Mouse (Mus musculus): ENCODE measurements around the gene Ankrd63.

Ankrd63 gene

DNA sequence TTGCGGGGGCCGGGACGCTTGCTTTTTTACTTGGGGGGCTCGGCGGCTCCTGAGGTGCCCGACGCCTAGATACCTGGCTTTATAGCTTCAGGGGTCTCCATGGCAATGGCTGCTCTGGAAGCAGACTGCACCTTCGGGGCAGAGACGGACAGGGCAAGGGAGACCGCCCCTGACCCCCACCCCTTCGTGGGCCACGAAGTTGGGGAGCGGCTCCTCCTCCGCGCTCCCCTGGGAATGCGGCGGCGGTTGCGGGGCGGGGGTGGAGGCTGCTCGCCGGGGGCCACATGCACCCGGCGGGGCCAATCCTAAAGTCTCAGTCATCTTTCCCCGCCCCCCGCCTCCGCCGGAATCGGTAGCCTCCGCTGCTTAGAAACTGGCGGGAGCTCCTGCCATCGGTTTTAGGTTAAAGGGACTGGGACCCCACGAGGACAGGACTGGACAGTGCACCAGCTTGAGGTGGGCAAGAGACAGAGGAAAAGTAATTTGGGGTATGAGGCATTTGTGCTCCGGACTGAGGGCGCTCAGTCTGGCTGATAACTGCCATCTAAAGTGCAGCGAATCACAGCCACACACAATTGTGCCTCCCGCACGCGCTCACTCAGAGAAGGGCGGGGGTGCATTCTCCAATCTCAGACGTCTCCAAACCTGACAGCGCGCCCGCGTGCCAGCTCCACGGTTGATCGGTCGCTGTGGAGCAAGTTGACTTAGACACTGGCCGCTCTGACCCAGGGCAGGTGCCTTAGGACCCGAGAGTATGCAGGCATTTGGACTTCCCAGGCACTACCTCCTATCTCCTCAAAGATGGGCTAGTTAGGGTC lies at the start of gene Ankrd63:
TSS of gene Ankrd63 (minus strand) at position 51 of the 818 bp plus-strand sequence.
- DNase-seq (ENCODE audit: extremely low spot score, low spot score): peak; percentile 49

DNA sequence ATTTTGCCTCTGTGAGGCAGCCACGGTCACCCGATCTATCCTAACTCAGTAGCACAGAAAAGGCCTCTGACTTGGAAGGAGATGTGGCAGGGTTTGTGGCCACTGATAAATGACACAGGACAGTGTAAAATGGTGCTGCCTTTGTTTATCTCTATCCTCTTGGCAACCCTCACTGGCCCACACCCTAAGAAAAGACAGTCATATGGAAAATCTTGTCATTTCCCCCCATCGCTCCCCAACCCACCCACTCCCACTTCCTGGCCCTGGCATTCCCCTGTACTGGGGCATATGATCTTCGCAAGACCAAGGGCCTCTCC lies 49.0 kb upstream of the Ankrd63 start:
- no peak for DNase-seq (ENCODE audit: extremely low spot score, low spot score)

DNA sequence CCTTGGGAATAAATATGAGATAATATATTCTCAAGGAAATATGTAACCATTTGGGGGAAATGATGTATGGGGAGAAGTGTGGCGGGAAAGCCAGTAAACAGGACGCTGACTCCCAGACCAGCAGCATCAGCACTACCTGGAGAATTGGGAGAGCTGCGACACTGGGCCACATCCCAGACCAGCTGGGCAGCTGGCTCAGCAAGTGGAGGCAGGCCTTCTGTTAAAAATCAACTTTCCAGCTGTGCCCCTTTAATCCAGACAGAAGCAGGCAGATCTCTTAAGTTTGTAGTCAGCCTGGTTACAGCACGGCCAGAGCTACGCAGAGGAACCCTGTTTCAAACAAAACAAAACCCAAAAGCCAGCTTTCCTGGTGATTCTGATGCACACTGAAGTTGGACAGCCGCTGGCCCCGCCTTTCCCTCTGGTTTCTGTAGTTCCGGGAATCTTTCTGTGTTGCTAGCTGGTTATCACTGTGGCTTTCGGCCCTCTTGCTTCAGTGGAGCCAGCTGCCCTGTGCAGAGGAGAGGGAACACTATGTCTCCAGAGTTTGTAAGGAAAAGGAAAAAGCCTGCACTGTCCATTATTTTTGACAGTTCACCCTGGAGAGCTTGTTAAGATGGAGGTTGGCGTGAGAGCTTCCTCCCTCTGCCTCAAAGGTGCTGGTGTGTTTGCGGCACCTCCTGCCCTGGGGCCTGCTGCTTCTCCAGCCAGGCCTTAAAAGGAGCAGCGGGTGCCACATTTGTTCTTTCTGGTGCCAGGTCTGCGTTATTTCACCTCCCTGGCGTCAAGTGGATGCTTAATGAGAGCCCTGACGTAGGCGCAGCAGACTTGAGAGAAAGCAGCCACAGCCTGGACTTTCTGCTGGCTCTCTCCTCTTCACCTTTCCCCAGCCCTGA lies 48.4 kb upstream of the Ankrd63 start:
- no peak for DNase-seq (ENCODE audit: extremely low spot score, low spot score)

DNA sequence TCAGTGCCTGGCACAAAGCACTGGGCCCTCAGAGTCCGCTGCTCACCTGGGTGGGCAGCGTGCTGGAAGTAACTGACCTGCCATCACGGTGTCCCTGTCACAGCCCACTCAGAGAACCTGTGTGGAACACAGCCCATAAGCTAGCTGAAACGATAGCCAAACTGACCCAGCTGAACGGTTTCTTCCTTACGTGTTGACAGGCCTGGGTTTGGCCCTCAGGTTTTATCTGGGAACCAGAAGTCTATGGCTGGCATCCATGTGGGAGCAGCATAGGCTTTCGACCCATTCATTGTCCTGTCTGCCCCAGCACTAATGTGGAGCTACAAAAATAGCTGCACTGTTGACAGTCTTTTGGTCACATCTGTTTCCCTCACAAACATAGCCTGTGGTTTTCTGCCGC lies 46.7 kb upstream of the Ankrd63 start:
- DNase-seq (ENCODE audit: extremely low spot score, low spot score): no peak

DNA sequence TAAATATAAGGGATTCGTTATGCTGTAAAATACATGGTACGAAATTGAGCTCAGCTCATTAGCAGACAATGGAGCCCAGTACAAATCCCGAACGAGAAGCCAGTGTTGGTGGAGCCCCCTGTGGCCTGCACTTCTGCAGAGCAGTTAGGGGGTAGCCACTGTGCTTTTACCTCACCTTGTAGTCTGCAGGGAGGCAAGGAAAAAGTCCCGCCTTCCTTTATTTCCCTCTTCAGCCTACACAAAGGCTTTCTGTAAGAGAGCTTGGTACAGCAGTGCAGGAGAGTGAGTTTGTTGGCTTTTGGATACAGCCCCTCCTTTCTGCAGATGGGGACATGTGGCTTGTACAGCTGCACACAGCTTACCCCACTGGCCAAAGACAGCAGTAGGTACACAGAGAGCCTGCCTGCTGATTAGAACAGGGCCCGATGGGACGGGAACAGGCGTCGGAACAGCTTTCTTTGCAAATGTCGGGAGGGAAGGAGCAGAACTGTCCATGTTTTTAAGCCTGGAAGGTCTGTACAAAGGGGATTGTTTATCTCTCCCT lies 45.6 kb upstream of the Ankrd63 start:
- no peak for DNase-seq (ENCODE audit: extremely low spot score, low spot score)

DNA sequence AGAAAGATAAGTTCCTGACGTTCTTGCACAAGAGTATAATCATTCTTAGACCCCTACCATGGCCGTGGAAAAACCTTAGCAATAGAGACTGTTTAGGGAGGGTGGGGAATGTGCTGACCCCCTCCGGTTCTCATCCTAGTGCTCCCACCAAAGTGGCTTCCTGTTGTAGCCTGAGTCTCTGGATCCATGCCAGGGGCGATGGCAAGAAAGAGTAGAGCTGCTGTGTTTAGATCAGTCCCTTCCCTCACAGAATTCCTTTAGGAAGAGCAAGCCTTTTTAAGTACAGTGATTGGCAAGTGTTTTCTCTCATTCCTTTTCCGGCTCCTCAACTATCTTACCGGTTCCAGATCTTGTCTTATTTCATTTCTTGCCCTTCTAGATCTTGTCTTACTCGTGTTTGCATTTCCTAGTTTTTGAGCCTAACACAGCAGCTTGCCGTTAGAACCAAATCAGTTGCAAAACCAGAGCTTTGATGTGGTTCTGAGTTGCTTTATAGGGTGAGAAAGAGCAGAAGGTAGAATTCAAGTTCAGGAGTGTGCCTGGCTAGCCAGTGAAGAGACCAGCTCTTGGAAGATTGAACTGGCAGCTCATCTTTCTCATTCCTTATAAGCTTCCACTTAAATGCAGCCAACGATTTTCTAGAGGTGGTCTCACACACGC lies 43.7 kb upstream of the Ankrd63 start:
- DNase-seq (ENCODE audit: extremely low spot score, low spot score): no peak

- peak; percentile 76 for DNase-seq (ENCODE audit: extremely low spot score, low spot score)
Measured at GRCm38 (mm10) chr2:118745915-118746901, 42.4 kb upstream of the Ankrd63 start.

- peak; percentile 89 for DNase-seq (ENCODE audit: extremely low spot score, low spot score)
Measured at GRCm38 (mm10) chr2:118745232-118745884, 41.6 kb upstream of the Ankrd63 start, which contains the start of gene Inafm2. Gene Inafm2 (plus strand): TSS chr2:118745758.

DNA sequence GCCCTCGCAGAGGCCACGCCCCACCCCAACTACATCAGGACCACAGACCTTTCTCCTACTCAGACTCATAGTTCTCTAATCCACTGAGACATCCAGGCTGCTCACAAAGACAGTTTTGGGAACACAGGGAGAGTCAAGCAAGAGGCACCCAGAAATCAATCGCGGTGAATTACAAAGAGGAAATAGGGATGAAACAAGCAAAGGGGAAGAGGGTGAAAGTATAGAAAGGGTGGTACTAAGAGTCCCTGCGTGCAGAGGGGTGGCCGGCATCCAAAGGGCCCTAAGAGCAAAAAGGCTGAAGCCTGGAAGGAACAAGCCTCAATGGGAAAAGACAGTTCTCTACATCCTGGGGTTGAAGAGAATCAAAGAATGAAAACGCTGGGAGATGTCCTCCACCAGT lies 40.9 kb upstream of the Ankrd63 start:
- no peak for DNase-seq (ENCODE audit: extremely low spot score, low spot score)

DNA sequence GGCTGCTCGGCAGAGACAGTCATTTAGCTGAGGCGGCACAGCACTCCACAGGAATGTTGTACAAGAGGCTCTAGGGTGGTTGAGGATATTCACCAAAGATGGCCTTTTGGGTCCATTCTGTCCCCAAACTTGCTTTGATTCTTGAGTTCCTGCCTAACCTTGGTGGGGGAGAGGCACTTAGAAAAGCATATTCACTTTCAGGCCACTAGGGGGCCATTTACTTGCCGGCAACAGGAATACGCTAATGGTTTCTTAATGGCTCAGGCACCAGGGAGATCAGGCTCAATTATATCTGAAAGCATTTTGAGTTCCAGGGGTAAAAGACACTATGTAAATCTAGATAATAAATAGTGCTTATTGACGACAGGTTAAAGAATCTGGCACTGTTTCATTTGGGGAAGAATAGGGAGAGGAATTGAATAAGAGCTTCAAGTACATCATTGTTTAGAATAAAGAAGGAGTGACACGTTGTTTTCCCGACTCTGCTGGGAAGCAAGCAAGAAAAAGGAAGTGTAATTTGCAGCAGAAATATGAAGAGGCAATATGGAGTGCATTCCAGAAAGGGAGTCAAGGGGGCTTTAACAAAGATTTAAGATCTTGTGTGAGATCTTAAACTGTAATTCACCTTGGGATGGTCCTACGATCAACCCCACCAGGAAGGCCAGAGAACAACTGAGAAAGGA lies 39.6 kb upstream of the Ankrd63 start:
- no peak for DNase-seq (ENCODE audit: extremely low spot score, low spot score)

DNA sequence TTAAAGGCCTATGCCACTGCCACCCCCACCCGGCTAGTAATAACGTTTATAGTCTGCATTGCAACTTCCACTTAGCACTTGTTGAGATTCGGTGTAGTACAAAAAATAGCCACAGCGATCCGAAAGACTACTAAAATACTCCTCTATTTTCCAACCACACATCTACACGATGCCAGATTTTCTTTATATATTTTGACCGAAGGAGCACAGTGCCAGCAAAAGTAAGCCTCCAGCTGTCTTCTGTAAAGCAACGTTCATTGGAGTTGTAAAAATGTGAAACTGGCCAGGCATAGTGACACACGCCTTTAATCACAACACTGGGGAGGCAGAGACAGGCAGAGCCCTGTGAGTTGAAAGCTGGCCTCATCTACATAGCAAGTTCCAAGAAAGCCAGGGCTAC lies 37.4 kb upstream of the Ankrd63 start:
- no peak for DNase-seq (ENCODE audit: extremely low spot score, low spot score)

DNA sequence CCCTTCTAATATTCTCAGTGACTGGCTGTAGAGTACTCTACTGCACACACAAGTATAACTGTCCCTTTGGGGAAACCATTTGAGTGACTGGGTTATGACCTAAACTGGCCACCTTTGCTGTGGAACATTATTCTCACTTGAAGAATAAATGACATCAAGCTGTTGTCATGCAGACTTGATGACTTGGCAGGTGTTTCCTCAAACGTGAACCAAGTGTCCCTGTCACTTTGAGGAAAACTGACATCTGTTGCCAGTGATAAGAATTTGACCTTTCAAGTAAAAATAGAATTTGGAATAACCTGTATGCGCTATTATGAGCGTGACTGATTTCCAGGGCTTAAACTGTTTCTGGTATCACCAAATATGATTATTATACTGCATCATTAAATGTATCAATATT lies 36.6 kb upstream of the Ankrd63 start:
- DNase-seq (ENCODE audit: extremely low spot score, low spot score): no peak

DNA sequence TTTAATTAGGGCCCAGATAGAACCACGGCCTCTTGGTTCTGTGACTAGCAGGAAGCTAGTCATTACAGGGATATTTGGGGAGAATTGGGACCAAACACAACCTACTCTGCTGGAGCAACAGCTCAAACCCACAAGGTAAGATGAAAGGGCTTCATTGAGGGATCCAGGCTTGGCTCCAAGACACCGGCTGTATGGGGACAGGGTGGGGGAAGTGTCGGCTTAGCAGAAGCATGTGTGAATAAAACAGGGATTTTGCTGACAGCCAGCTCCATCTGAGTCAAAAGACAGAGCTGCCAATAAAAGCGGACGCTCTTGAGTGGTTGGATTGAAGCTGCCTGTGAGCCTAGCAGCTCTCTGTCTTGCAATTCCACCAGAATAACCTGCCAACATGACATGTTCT lies 29.6 kb upstream of the Ankrd63 start:
- DNase-seq (ENCODE audit: extremely low spot score, low spot score): no peak

- DNase-seq (ENCODE audit: extremely low spot score, low spot score): no peak
Measured at GRCm38 (mm10) chr2:118731981-118732380, 28.2 kb upstream of the Ankrd63 start.

DNA sequence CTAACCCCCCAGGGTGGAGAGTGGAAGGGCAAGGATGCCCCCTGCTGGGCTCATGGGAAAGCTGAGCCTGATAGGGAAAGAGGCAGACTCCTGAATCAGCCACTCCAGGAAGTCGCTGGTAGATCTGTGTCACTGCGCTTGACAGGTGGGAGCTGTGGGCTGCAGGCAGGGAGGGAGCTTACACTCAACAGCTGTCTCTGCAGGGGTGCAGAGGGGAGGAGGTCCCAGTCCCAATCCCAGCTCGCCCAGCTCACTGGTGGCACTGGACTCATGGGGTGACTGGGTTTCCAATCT lies 26.8 kb upstream of the Ankrd63 start:
- no peak for DNase-seq (ENCODE audit: extremely low spot score, low spot score)

- DNase-seq (ENCODE audit: extremely low spot score, low spot score): no peak
Measured at GRCm38 (mm10) chr2:118729816-118730621, 26.3 kb upstream of the Ankrd63 start.

GRCm38 (mm10) chr2:118729194-118729593 lies 25.4 kb upstream of the Ankrd63 start:
- no peak for DNase-seq (ENCODE audit: extremely low spot score, low spot score)

DNA sequence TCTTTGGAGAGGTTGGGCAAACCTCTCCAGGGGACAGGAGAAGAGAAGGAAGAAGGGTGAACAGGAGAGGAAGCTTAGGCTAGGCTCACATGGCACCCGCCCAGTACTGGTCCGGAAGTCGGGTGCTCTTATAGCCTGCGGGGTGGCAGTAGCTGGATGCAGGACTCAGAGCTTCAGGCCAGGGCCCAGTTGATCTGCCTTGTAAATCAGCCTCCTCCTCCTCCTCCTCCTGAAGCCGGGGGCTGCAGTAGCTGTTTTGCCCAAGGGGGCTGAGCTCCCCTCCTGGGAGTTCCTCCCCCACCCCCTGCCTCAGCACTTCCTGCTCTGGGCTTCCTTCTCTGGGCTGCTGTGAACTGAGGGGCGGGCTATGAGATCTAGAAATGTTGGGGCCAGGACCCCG lies 24.6 kb upstream of the Ankrd63 start, which contains the start of gene Plcb2:
TSS of gene Plcb2 (minus strand) at position 102 of the 400 bp plus-strand sequence.
- DNase-seq (ENCODE audit: extremely low spot score, low spot score): no peak

DNA sequence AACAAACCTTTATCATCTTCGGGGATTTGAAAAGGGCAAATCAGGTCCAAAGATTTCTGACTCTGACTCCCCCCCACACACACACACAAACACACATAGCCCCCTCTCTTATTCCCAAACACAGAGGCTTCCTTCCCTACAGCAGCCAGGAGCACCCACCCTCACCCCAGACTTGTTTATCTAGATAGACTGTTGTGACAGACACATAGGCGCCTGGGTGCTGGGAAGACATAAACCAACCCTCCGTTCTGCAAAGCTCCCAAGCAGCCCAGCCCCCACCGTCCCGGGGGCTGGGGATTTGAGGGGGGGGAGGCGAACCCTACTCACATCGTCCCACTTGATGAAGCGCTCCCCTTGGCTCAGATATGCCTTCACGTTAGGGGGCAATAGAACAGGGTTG lies 24.1 kb upstream of the Ankrd63 start:
- no peak for DNase-seq (ENCODE audit: extremely low spot score, low spot score)
